Mouse (Mus musculus) c-Kit-negative CD71-positive TER-119-positive erythroid progenitor cells, embryonic 14.5 days (primary cell): ENCODE data around the gene Zfp583.
A peak's percentile ranks its signal among the peaks of the same experiment; 100 is the strongest.

Experiments
- DNase-seq: peaks from one replicate; pipeline ENCODE4 v3.0.0-alpha.2; 2013; ENCODE audit warnings: low read depth, low spot score

The Zfp583 gene

DNA sequence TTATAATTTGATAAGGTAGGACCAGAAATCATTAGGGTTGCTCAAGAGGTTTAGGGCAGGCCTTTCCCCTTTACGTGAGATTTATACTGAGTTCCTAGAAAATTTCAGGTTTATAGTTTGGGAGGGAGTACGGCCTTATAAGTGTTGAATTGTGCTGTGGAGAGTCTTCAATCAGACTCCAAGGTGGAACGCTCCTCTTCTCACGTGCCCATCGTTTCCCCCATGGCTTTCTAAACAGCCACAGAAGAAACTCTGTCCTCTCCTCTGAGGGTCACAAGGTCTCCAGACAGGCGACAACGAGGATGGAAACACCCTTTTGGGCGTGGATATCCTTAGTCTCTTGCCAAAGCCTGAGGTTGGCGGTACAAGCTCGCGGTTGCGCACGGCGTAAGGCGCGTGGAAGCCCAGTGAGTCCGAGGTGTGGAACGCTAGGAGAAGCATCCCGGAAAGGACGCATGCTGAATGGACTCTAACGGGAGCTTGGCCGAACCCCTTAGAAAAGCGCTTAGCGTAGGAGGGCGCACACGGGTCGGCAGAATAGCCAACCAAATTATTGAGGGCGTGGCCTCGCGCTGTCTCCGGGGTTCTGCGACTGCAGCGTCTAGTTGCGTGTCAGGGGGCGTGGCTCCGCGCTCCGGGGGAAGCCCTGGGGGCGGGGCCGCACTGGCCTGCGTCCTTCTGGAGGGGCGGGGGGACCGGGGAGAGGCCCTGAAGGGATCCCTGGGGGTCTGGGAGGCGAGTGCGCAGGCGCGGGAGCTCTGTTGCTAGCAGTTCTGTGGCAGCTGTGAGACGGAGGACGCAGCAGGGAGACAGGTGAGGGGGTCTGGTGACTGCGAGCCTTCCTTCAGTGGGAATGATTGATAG is 45.0 kb downstream of the Zfp583 start, which contains the start of gene Zfp667:
TSS of gene Zfp667 (plus strand) at position 738 of the 864 bp plus-strand sequence.
- DNase-seq, result peak; percentile 82

- DNase-seq, result no peak
Observed at GRCm38 (mm10) chr7:6285366-6285765, 45.7 kb downstream of the Zfp583 start.

- no peak for DNase-seq
Observed at GRCm38 (mm10) chr7:6284442-6285012, 46.6 kb downstream of the Zfp583 start.

DNA sequence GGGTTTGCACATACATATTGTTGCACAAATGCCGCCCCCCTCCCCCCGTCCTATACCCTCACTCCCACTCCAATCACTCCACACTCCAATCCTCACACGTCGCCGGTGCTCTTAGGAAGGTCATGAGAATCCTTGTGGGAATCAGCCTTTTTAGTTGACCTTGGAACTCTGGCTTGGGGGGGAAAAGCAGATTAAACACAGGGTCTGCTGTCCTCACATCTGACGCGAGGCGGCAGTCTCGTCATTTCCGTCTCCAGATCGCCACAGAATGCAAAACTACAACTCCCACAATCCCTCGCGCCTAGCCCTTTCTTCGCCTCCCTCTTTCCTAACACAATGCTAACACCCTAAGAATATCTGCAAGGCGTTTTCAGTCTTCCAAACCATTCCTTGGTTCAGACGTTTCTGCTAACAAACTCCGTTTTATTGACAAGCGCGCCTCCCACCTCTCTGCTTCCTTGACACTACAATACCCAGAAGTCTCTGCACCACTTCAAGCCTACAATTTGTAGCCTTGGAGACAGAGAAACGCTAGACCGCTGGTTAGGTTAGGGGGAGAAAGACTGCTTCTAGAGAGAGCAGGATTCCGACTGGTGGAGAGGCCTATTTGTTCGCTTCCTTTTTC is 47.5 kb downstream of the Zfp583 start:
- DNase-seq, result peak; percentile 76

- peak; percentile 71 for DNase-seq
Observed at GRCm38 (mm10) chr7:6282749-6283148, 48.3 kb downstream of the Zfp583 start.

DNA sequence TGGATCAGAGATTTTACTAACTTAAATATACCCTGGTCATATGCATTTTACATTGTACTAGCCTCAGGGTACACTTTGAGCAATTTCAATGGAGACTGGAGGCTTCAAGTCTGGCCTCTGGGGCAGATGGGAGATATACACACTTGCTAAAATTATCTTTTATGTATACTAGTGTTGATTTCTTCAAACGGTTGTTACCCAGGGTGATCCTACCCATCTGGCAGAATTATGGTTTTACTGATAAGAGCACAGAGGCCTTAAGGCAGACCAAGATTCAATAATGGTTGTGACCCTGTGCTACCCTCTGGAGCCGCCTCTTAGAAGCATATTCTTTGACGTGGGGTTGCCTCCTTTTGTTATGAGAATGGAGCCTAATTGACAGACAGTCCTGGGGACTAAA is 53.2 kb downstream of the Zfp583 start:
- no peak for DNase-seq

- peak; percentile 42 for DNase-seq
Observed at GRCm38 (mm10) chr7:6265695-6266094, 65.4 kb downstream of the Zfp583 start.
